Mouse (Mus musculus): ENCODE results near the gene Rpe.
"Not testable (repeated sequence)": the region's sequence is repeated elsewhere in the genome, so short reads cannot be mapped to it uniquely, and the experiment has no call there.

The Rpe gene

GRCm38 (mm10) chr1:66700693-66701575, at the start of gene Rpe:
Gene Rpe, plus strand, starts transcription at chr1:66700831.
- in situ Hi-C loops (cut with MseI, MboI) = no loop called here

- in situ Hi-C loops (cut with MseI, MboI) = loop anchor here (10.0 kb wide), 2 partner anchors 540 to 550 kb away; no protein-coding TSS in a partner anchor
Observed at GRCm38 (mm10) chr1:66655119-66655746, 45.4 kb upstream of the Rpe start.

- in situ Hi-C loops (cut with MseI, MboI) = loop anchor here (10.0 kb wide), 2 partner anchors 541 to 551 kb away; no protein-coding TSS in a partner anchor
Observed at GRCm38 (mm10) chr1:66655747-66656119, 44.9 kb upstream of the Rpe start.

- in situ Hi-C loops (cut with MseI, MboI) = no loop called here
Observed at GRCm38 (mm10) chr1:66671475-66671874, 29.2 kb upstream of the Rpe start.

GRCm38 (mm10) chr1:66672812-66673211, 27.8 kb upstream of the Rpe start:
- in situ Hi-C loops (cut with MseI, MboI) = no loop called here

- in situ Hi-C loops (cut with MseI, MboI) = no loop called here
Observed at GRCm38 (mm10) chr1:66677928-66678327, 22.7 kb upstream of the Rpe start.

DNA sequence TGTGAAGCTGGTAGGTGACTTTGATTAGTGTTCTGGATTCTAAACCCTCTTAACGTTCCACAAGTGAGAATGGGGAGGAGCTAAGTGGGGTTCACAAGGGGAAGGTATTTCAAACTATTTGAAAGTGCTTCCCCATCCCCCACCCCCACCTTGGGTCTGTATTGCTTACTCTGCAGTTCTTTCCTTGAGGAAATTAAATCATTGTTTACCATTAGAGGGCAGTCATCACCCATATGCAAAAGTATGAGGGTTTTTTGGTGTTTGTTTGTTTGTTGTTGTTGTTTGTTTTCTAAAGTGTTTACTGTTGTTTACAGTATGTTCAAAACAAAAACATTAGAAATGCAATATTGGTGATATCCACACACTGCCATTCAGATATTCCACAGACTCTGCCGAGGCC, 22.0 kb upstream of the Rpe start:
- in situ Hi-C loops (cut with MseI, MboI) = no loop called here

- in situ Hi-C loops (cut with MseI, MboI) = no loop called here
Observed at GRCm38 (mm10) chr1:66682974-66683373, 17.7 kb upstream of the Rpe start.

DNA sequence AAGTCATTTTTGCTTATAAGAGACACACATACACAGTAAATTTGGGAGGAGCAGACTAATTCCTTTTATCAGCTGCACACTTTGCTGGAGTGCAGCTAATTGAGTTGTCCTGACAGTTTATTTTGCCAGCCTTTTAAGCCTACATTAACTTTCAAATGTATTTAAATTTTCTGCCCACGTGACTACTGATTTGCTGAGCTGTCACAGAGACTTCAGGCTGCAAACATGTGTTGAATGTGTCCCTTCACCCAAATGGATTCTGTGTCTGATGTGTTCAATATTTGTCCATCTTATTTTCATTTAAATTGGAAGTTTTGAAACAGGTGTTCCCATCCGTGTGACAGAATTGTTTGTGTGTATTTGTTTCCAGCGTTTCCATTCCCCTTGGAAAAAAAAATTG, 8.9 kb upstream of the Rpe start:
- in situ Hi-C loops (cut with MseI, MboI) = no loop called here

DNA sequence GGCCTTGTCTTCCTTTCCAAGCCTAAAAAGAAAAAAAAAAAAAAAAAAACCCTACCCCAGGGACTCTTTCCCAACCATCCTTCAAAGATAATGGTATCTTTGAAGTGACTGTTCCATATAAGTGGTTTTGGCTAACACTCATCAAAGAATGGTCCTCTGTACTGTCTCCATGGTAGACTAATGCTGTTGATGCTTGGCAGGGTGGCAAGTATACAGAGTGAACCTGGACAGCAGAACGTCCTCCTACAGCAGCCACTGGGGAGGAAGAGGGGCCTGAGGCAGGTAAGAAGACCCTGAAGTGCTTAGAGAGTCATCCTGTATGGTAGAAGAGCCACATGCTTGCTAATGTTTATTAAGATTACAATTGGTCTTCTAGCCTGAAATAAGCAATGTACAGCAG, 8.3 kb upstream of the Rpe start:
- in situ Hi-C loops (cut with MseI, MboI) = no loop called here

GRCm38 (mm10) chr1:66692780-66693392, 7.7 kb upstream of the Rpe start:
- in situ Hi-C loops (cut with MseI, MboI) = no loop called here

DNA sequence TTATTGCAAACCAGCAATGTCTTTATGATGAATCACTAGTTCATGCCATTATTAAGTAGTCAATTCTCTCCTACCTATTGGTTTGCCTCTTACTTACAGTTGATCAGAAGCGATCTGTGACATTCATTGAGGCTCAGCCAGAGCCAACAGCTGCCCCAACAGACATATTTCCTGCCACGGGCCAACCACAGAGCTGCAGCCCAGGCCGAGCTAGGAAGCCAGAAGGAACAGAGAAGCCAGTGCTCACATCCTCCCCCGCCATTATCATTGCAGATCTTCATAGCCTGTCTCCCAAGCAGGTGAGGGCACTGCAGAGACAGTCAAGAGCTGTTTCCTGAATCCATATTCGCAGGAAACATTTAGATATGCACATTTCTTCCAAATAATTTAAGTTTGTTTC, 6.4 kb upstream of the Rpe start:
- in situ Hi-C loops (cut with MseI, MboI) = no loop called here

DNA sequence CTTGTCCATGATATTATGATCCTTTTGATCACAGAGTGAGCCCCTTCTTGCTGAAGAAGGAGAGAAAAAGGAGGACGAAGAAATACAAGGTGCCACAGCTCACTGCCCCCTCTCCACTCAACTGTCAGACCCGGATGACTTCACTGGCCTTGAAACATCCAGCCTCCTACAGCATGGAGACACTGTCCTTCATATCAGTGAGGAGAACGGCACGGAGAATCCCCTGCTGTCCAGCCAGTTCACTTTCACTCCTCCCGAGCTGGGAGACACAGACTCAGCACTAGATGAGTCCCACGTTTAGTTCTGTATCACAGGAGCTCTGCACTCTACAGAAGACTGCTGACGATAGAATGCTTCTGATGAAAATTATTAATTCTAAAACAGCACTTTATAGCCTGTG, 5.3 kb upstream of the Rpe start:
- in situ Hi-C loops (cut with MseI, MboI) = no loop called here

DNA sequence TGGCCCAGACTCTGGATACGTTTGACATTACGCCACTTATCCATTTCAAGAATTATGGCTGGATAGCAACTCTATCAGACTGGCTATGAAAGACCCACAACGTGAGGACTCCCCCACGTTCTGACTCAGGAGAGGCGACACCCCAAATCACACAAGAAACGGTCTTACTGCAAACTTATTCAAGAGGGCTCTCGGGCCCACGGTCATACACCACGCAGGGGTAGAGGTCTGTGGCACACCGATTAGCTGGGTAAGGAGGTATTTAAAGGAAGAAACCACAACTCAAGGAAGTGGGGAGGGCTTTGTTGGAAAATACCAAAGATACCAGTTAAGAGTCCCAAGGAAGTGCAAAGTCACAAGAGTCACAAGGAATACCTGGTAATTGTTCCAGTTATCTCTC, 1.0 kb upstream of the Rpe start:
- in situ Hi-C loops (cut with MseI, MboI) = not testable (repeated sequence)

DNA sequence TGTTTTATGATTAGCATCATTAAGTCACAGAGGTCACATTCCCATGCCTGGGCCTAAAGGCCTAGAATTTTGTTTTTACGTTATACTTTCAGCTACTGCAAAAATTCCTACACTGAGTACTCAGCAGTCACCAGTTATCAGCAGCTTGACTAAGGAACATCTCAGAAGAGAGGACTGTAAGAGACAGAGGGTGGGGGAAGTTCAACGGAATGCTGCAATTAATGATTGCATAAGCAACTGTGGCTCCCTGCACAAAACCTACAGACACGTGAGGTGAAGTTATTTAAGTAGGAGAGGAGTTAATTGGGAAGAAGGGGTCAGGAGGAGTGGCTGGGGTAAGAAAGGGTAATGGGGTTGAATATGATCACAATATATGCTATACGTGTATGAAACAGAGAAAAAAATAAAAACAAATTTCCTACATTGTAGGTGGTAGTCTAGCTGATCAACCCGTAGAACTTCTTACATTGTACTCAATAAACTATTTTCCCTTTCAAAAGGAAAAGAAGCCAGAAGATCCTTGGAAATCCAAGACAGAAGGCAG, 410 bp upstream of the Rpe start:
- in situ Hi-C loops (cut with MseI, MboI) = no loop called here

DNA sequence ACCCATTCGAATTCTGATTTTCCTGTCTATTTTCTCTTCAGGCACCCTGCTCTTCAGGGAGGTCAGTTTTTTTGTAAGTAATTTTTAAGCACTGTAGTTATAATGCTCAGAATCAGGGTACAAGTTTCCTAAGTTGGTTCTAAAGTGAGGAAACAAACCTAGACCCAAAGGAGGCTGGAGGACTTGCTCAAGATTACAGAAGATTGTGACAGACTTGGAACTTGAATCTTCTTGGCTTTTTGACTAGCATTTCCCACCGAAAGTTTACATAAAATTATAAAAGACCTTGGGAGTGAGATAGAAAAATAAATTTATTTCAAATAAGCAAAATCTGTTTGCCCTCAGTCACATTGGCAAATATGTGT, 927 bp downstream of the Rpe start:
- in situ Hi-C loops (cut with MseI, MboI) = no loop called here

- in situ Hi-C loops (cut with MseI, MboI) = no loop called here
Observed at GRCm38 (mm10) chr1:66702623-66703345, 2.2 kb downstream of the Rpe start.

DNA sequence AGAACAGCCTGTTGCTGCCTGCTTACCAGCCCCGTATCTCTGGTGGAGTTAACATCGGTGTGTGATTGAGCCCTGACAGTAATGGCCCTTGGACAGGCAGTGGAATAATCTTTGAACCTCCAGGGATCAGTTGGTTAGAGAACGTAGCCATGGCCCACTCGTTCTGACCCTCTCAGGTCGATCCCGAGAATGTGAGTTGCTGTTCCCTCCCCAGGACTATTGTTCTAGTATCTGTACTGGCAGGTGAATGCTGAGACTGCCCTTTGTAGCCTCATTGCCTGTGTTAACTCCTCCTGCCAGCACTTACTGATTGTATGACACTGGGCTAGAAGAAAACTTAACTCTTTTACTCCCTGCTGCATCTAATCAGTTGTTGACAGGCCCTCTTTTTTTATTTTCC, 3.9 kb downstream of the Rpe start:
- in situ Hi-C loops (cut with MseI, MboI) = no loop called here

DNA sequence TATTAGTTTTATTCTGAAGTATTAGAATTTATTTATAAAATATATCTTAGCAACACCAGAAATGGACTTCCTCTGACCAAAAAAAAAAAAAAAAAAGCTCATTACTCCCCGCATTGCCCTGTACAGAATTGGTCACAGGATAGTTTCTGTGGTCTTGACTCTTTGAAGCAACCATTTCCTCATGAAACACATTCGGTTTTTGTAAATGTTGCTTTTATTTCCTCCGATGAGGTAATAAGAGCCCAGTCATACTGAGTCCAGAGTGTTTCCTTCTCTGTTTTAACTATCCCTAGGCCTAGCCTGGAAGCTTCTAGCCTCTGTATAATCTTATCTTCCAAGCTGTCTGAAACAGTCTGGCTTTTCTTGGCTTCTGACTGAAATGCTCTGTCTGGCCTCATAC, 12.2 kb downstream of the Rpe start:
- in situ Hi-C loops (cut with MseI, MboI) = no loop called here

GRCm38 (mm10) chr1:66730581-66730980, 29.9 kb downstream of the Rpe start:
- in situ Hi-C loops (cut with MseI, MboI) = no loop called here

- in situ Hi-C loops (cut with MseI, MboI) = no loop called here
Observed at GRCm38 (mm10) chr1:66768764-66769163, 68.1 kb downstream of the Rpe start.

Measured in mouse trophoblast stem cell (cell line).